Mouse (Mus musculus) midbrain, embryonic 12.5 days (tissue): Measurements from ENCODE around the gene Apoa1. TPM values are rescaled to one million over a fixed set of nuclear protein-coding genes. Genes with fewer than 3 reads are reported as not detected.

Source experiments
- ATAC-seq: fragments of 200-750 bp; cut with Nextera tagmentation; 2 replicates; pipeline ENCODE4 v1.8.0; 2017; ENCODE audit warnings: low read depth, moderate TSS enrichment, moderate library complexity; ENCODE audit not compliant: low FRiP score
- H3K27ac ChIP-seq: fragments of 300-500 bp; sonication (generic); replicated peaks from 2 replicates; pipeline ENCODE4 v1.5.1; 2016; ENCODE audit warnings: mild to moderate bottlenecking
- H3K27me3 ChIP-seq: fragments of 300-500 bp; sonication (generic); 2 replicates; pipeline ENCODE4 v1.6.1; 2016; ENCODE audit warnings: mild to moderate bottlenecking
- H3K36me3 ChIP-seq: fragments of 300-500 bp; sonication (generic); 2 replicates; pipeline ENCODE4 v1.6.1; 2016
- H3K4me1 ChIP-seq: fragments of 300-500 bp; sonication (generic); 2 replicates; pipeline ENCODE4 v1.6.1; 2016
- H3K4me2 ChIP-seq: fragments of 300-500 bp; sonication (generic); replicated peaks from 2 replicates; pipeline ENCODE4 v1.6.1; 2016; ENCODE audit warnings: mild to moderate bottlenecking, moderate library complexity
- H3K4me3 ChIP-seq: fragments of 300-500 bp; sonication (generic); 2 replicates; pipeline ENCODE4 v1.5.1; 2016; ENCODE audit warnings: mild to moderate bottlenecking
- H3K9ac ChIP-seq: fragments of 300-500 bp; sonication (generic); replicated peaks from 2 replicates; pipeline ENCODE4 v1.6.1; 2016; ENCODE audit warnings: mild to moderate bottlenecking, moderate library complexity
- H3K9me3 ChIP-seq: fragments of 300-500 bp; sonication (generic); 2 replicates; pipeline ENCODE4 v1.6.1; 2016; ENCODE audit warnings: mild to moderate bottlenecking
- WGBS: fragments of 180-500 bp; shearing (Covaris S2); methylation state at CpG from one replicate; pipeline ENCODE4 v1.1.7; 2016; 5-methylcytosine and 5-hydroxymethylcytosine counted together
- polyA plus RNA-seq: library from polyadenylated mRNA; unstranded; fragments of >200 nt; fragmentation: Nextera tagmentation; extraction: Ambion mirVana; gene quantifications from 2 replicates; pipeline ENCODE4 v1.2.1, GENCODE M21; 2016

Gene Apoa1
- polyA plus RNA-seq, 1 experiment from 2014 or later: 1.3 TPM

GRCm38 (mm10) chr9:46216744-46217470 lies 11.5 kb upstream of the Apoa1 start:
- no peak overlapping the region for H3K9ac ChIP-seq
- H3K4me3 ChIP-seq: no peak overlapping the region
- no peaks in the 10 kb centered on the region for H3K9me3 ChIP-seq
- H3K36me3 ChIP-seq: peaks cover 47% of the 10 kb centered on the region
- no peak for ATAC-seq
- 94% methylated on average over 13 of the region's 13 CpGs for WGBS
- H3K27ac ChIP-seq: no peak overlapping the region
- no peaks in the 10 kb centered on the region for H3K27me3 ChIP-seq
- H3K4me1 ChIP-seq: no peaks in the 10 kb centered on the region
- no peak overlapping the region for H3K4me2 ChIP-seq

DNA sequence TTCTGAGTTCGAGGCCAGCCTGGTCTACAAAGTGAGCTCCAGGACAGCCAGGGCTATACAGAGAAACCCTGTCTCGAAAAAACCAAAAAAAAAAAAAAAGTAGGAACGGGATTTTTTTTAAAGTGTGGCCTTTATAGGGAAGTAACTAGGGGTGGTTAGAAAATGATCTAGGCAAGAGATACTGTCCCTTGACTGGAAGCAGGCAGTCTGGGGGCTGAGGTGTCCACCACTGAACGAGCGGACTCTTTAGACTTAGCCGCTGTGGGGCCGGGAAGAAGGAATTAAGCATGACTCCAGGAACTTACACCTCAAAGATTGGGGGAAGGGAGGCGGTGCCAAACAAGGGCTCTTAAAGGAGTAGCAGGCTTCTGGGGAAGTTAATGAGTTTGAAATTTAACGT lies 10.2 kb upstream of the Apoa1 start:
- Histone ChIP-seq H3K4me1 (no peaks in the 10 kb centered on the region), H3K27me3 (no peaks in the 10 kb centered on the region), H3K36me3 (peaks cover 44% of the 10 kb centered on the region), H3K27ac (no peak overlapping the region), H3K9ac (no peak overlapping the region), H3K4me2 (no peak overlapping the region), H3K9me3 (no peaks in the 10 kb centered on the region), H3K4me3 (no peak overlapping the region)
- no peak for ATAC-seq
- 86% methylated on average over 9 of the region's 9 CpGs for WGBS

DNA sequence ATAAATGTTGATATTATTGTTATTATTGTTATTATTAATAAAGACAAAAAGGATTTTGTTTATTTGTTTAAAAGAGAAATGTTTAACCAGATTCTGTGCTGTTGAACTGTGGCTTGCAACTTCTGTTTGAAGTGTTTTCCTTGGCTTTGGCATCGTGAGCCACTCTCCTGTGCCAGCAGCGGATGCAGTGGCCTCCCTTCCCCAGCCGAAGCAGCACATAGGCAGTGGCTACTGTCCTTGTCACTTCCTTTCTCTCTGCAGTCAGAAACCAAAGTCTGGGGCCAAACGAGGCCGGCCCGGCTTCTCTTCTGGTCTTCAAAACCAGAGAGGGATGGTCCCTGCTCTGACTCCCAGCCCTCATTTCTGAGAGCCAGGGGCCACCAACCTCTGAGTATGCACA lies 5.3 kb upstream of the Apoa1 start:
- WGBS: 88% methylated on average over 6 of the region's 6 CpGs
- H3K27ac ChIP-seq: no peak overlapping the region
- H3K4me3 ChIP-seq: no peak overlapping the region
- peaks cover 40% of the 10 kb centered on the region for H3K36me3 ChIP-seq
- H3K4me1 ChIP-seq: no peaks in the 10 kb centered on the region
- H3K9ac ChIP-seq: no peak overlapping the region
- no peak for ATAC-seq
- H3K9me3 ChIP-seq: no peaks in the 10 kb centered on the region
- no peak overlapping the region for H3K4me2 ChIP-seq
- H3K27me3 ChIP-seq: no peaks in the 10 kb centered on the region

DNA sequence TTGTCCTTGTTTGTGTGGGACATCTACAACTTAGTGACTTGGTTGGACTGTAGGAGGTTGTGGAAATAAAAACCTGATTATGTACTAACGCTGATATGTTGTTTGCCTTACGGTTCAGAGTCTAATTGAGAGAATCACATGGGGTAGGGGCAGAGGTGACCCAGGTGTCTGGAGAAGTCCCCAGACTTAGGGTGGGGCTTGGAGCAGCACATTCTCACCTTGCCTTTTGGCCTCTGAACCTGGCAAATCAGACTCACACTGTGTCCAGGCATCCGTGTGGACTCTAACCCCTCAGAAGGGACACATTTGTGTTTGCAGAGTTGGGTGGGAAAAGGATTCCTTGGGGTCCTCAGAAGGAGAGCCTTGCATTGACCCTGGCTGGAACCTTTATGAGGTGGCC lies 4.3 kb upstream of the Apoa1 start:
- Histone ChIP-seq H3K4me1 (no peaks in the 10 kb centered on the region), H3K36me3 (peaks cover 40% of the 10 kb centered on the region), H3K4me2 (no peak overlapping the region), H3K4me3 (no peak overlapping the region), H3K9me3 (no peaks in the 10 kb centered on the region), H3K27me3 (peaks cover 6% of the 10 kb centered on the region; the same call in 1 of the 2 replicates), H3K27ac (no peak overlapping the region), H3K9ac (no peak overlapping the region)
- WGBS: 89% methylated on average over 3 of the region's 3 CpGs
- ATAC-seq: no peak

DNA sequence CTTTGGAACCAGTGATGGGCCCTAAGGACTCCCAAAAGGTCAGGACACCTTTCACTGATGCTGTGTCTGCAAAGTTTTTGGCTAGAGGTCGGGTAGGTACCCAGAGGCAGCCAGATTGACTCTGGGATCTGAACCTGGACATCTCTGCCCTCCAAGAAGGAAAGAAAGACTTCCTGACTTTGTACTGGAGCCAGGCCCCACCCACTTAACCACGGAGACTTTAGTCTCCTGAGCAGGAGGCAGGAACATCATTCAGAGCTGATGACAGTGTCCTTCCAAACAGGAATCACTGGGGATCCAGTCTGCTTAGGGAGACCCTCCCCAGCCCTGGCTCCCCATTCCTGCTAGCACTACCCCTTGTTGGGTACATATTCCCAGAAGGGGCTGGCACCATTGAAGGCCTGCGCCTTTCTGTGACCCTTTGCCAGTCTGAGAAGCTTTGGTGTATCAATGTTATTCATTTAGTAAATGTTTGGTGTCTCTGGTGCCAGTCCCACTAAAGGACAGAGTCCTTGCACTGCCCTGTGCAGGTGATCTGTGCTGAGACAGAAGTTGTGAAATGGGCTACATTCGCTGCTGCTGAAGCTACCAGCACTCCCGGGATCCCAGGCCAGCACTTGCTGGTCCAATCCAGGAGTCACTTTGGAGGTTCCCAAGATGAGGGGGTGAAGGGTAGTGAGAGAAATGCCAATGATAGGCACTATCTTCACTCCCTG lies 3.3 kb upstream of the Apoa1 start:
- 69% methylated on average over 5 of the region's 5 CpGs for WGBS
- Histone ChIP-seq H3K36me3 (peaks cover 36% of the 10 kb centered on the region), H3K27ac (no peak overlapping the region), H3K9ac (no peak overlapping the region), H3K27me3 (peaks cover 13% of the 10 kb centered on the region; the same call in 1 of the 2 replicates), H3K9me3 (no peaks in the 10 kb centered on the region), H3K4me2 (no peak overlapping the region), H3K4me3 (no peak overlapping the region), H3K4me1 (no peaks in the 10 kb centered on the region)
- ATAC-seq: no peak

GRCm38 (mm10) chr9:46227064-46227614 lies 1.2 kb upstream of the Apoa1 start:
- Histone ChIP-seq H3K27ac (no peak overlapping the region), H3K9ac (no peak overlapping the region), H3K27me3 (peaks cover 30% of the 10 kb centered on the region), H3K36me3 (peaks cover 16% of the 10 kb centered on the region), H3K4me2 (no peak overlapping the region), H3K4me1 (peaks cover 7% of the 10 kb centered on the region; the same call in 1 of the 2 replicates), H3K9me3 (no peaks in the 10 kb centered on the region), H3K4me3 (no peak overlapping the region)
- WGBS: 94% methylated on average over 3 of the region's 3 CpGs
- ATAC-seq: no peak

GRCm38 (mm10) chr9:46229573-46230449 lies 1.4 kb downstream of the Apoa1 start:
- WGBS: 16% methylated on average over 37 of the region's 37 CpGs
- Histone ChIP-seq H3K4me2 (peak overlapping the region; percentile 74), H3K27me3 (peaks cover 33% of the 10 kb centered on the region), H3K4me3 (peak overlapping the region; percentile 47), H3K27ac (no peak overlapping the region), H3K4me1 (peaks cover 7% of the 10 kb centered on the region; the same call in 1 of the 2 replicates), H3K9me3 (no peaks in the 10 kb centered on the region), H3K9ac (peak overlapping the region; percentile 56), H3K36me3 (no peaks in the 10 kb centered on the region)
- peak; percentile 88 for ATAC-seq

- Histone ChIP-seq H3K4me1 (peaks cover 7% of the 10 kb centered on the region; the same call in 1 of the 2 replicates), H3K9me3 (no peaks in the 10 kb centered on the region), H3K9ac (peak overlapping the region; percentile 56), H3K27ac (no peak overlapping the region), H3K36me3 (no peaks in the 10 kb centered on the region), H3K4me3 (peak overlapping the region; percentile 47), H3K4me2 (peak overlapping the region; percentile 74), H3K27me3 (peaks cover 36% of the 10 kb centered on the region)
- ATAC-seq: no peak
- 24% methylated on average over 13 of the region's 13 CpGs for WGBS
Measured at GRCm38 (mm10) chr9:46230450-46230975, 2.1 kb downstream of the Apoa1 start.

- ATAC-seq: no peak
- Histone ChIP-seq H3K9ac (no peak overlapping the region), H3K27ac (no peak overlapping the region), H3K27me3 (peaks cover 23% of the 10 kb centered on the region), H3K4me2 (no peak overlapping the region), H3K36me3 (no peaks in the 10 kb centered on the region), H3K9me3 (no peaks in the 10 kb centered on the region), H3K4me1 (peaks cover 7% of the 10 kb centered on the region; the same call in 1 of the 2 replicates), H3K4me3 (no peak overlapping the region)
- 84% methylated on average over 6 of the region's 6 CpGs for WGBS
Measured at GRCm38 (mm10) chr9:46235196-46235595, 6.8 kb downstream of the Apoa1 start.

DNA sequence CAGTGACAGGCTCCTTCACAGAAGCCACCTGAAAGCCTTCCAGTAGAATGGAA lies 7.0 kb downstream of the Apoa1 start, which contains the start of gene Apoc3:
TSS of gene Apoc3 (minus strand) at position 41 of the 53 bp plus-strand sequence.
- Histone ChIP-seq H3K4me2 (no peak within 1 kb of the TSS), H3K27me3 (peaks cover 21% of the 10 kb centered on the region), H3K9ac (no peak within 1 kb of the TSS), H3K9me3 (no peaks in the 10 kb centered on the region), H3K36me3 (no peaks in the 10 kb centered on the region), H3K4me3 (no peak within 1 kb of the TSS), H3K27ac (no peak within 1 kb of the TSS), H3K4me1 (peaks cover 5% of the 10 kb centered on the region; the same call in 1 of the 2 replicates)
- ATAC-seq: no peak

DNA sequence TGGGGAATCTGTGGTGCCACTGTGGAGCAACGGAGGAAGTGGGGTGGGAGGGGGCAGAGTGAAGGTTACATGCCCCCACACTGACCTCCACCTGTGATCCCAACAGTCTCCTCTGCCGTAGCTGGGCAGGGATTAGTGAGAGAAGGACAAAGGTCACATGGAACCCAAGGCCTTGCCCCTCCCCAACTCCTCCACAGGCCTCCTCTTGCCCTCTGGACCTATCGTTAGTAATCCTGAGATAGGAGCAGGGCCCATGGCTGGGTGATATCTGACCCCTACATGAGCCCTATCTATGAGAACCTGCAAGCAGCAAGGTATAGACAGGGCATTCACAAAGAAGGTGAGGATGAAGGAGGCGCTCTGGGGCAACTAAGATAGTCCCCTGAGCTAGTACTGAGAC lies 7.3 kb downstream of the Apoa1 start:
- Histone ChIP-seq H3K4me2 (no peak overlapping the region), H3K9ac (no peak overlapping the region), H3K36me3 (no peaks in the 10 kb centered on the region), H3K27ac (no peak overlapping the region), H3K4me3 (no peak overlapping the region), H3K9me3 (no peaks in the 10 kb centered on the region), H3K27me3 (peaks cover 19% of the 10 kb centered on the region), H3K4me1 (0 out of 2 replicates have a peak, but pooled peaks cover 2% of the 10 kb centered on the region)
- no peak for ATAC-seq
- 53% methylated on average over 4 of the region's 4 CpGs for WGBS

DNA sequence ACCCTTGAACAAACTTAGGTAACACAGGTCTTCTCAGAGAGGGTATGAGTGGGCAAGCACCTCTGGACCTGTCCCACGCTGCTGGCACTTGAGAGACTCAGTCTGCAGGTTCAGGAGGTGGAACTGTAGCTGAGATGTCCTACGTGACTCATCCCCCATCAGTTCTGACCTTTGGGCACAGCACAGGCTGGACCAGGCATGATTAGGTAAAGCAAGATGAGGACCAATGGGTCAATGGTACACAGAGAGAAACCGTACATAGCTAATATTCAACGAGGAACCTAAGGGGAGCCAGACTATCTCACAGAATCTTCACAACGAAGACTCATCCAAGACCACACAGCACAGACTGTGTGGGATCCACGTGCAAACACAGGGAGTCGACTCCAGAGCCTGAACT lies 10.5 kb downstream of the Apoa1 start:
- no peaks in the 10 kb centered on the region for H3K4me1 ChIP-seq

More for the DNA sequence above, 10.5 kb downstream of the Apoa1 start:
- WGBS: 86% methylated on average over 7 of the region's 7 CpGs
- Histone ChIP-seq H3K36me3 (no peaks in the 10 kb centered on the region), H3K27ac (no peak overlapping the region), H3K9ac (no peak overlapping the region), H3K4me3 (no peak overlapping the region), H3K27me3 (peaks cover 13% of the 10 kb centered on the region), H3K9me3 (no peaks in the 10 kb centered on the region), H3K4me2 (no peak overlapping the region)
- ATAC-seq: no peak
